Mouse (Mus musculus) urinary bladder, postnatal 25 days (tissue): Measurements from ENCODE around the gene Phf5a.

Source experiments
- DNase-seq: peaks from one replicate; pipeline ENCODE4 v3.0.0; 2022; ENCODE audit warnings: low spot score

Gene Phf5a

DNA sequence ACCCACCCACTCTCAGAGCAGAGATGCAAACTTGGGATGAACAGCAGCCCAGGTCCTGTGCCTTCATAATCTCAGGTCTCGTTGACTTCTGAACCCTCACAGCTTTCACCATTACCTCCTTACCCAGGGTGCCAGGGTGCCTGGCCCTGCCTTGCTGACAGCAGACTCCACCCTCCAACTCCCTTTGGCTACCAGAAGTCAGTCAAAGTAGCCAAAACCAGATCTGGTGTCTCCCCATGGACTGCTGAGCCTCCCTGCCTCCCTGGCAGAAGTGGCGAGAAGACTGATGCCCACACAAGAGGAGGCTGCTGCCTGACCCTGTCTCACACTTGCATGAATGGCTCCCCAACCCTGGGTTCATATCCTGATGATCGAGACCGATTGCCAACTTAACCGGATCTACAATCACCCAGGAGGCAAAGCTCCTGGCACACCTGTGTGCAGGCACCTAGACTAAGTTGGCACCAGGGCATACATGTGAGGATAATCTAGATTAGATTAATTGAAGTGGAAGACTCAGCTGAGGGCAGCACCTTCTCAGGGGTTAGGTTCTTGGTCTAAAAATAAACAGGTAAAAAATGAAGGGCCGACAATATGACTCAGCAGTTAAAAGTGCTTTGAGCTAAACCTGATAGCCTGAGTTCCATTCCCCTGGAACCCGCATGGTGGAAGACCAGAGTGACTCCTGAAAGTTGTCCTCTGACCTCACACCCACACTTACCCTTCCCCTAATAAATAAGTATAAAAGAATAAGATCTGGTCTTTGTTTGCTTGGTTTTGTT, 43.1 kb downstream of the Phf5a start:
- DNase-seq = no peak

DNA sequence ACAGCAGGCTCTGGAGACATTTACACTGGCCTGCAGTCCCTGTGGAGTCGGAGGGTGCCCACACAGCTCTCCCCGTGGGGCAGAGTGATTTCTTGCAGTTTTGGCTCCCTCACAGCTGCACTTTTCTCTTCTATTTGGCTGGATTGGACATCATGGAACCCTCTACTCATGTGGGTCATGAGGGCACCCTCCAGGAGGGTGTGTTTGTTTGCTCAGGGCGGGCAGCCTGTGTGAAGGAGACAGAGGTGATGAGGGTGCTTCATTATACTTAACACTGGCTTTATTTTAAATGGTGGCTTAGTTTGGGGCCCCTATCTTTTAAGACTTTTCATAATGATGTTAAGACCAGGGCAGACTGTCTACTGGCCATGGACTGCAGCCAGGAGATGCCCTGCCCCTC, 46.9 kb downstream of the Phf5a start:
- no peak for DNase-seq

DNA sequence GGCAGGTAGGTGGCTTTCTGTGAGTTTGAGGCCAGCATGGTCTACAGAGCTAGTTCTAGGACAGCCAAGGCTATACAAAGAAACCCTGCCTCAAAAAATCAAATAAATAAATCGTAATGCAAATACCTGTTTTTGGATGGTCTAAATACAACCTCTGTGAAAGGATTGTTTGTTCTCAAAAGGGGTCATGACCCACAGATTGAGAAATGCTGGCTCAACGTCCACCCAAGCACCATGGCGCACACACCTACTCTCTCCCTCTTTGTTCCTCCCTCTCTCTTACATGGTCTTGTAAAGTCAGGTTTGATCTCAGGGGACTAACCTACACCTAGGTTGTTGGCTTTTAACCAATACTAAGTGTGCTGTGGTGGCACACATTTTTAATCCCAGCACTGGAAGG, 49.1 kb downstream of the Phf5a start:
- DNase-seq = no peak

DNA sequence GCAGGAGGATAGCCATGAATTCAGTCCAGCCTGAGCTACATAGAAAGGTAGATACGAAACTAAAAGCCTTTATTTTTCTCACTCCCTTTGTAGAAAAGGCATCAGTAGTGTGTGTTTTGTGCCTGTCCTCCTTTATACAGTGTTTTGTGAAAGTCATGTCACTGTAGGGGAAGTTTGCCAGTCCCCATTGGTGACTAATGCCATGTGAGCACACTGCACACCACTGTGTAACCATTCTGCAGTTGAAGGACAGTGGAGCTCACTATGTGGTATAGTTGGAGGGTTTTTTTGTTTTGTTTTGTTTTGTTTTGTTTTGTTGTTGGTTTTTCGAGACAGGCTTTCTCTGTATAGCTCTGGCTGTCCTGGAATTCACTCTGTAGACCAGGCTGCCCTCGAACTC, 53.3 kb downstream of the Phf5a start:
- no peak for DNase-seq

DNA sequence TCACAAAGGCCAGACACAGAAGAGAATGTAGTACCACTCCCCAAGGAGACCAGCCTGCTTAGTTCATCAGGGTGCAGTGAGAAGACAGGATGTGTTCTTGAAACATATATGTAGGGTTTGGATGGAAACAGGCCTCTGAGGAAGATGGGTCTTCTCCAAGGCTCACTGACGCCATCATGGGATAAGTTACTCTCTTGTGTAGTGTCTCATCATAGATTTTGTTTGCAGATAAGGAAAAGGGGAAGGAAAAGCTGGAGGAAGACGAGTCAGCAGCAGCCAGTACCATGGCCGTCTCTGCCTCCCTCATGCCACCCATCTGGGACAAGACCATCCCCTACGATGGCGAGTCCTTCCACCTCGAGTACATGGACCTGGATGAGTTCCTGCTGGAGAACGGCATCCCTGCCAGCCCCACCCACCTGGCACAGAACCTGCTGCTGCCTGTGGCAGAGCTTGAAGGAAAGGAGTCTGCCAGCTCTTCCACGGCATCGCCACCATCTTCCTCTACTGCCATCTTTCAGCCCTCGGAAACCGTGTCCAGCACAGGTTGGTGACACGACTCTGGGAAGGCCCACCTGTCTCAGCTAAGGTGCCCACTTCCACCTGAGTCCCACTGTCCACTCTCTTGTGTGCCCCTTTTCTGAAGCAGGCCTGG, 56.9 kb downstream of the Phf5a start:
- DNase-seq = no peak
